Mouse (Mus musculus): ENCODE results near the gene Gsta3. TPM values are rescaled to one million over a fixed set of nuclear protein-coding genes. Genes with fewer than 3 reads are reported as not detected.
"Not testable (repeated sequence)": the region's sequence is repeated elsewhere in the genome, so short reads cannot be mapped to it uniquely, and the experiment has no call there.

Gene Gsta3
- polyA plus RNA-seq, 1 experiment from 2014 or later, result 0.42 TPM

DNA sequence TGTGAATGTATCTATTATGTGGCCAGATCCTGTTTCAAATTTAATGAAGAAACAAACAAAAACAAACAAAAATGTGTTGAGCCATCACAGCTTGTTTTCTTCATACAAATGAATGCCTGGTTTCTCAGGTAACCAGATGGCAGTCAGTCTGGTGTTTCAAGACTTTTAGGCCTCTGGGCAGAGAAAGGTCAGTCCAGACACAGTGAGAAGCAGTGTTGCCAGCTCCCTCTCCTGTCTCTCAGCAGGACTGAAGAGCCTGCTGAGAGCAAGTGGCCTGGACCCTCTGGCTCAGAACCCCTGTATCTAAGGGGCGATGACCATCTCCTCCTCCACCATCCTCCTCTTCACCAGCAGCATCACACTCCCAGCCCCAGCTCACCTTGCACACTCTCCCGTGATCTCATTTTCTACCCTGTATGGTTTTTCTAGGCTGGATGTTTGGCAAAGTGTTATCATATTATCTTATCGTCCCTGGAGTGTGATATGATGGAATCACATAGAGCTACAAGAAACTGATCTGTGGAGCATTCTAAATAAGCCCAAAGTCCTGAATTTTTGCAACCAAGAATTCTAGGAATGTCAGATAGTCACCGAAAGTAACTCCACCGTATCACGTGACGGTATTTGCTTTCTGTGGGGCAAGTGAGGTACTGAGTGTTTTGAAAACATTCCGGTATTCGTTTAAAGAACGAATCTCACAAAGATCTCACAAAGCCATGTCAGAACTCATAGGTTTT lies 12.3 kb downstream of the Gsta3 start:
- no peak overlapping the region for H3K27ac ChIP-seq (ENCODE audit: low read depth, low read length)
- no peak overlapping the region for H3K4me2 ChIP-seq
- 89% methylated on average over 10 of the region's 10 CpGs for WGBS
- H3K4me1 ChIP-seq (ENCODE audit: control insufficient read depth, insufficient read depth, low read length), result no peaks in the 10 kb centered on the region
- no peaks in the 10 kb centered on the region for H3K36me3 ChIP-seq (ENCODE audit: control insufficient read depth, insufficient read depth, low read length)
- ATAC-seq (ENCODE audit: low FRiP score) (no peak), DNase-seq (ENCODE audit: low spot score, missing footprints) (no peak)
- no peaks in the 10 kb centered on the region for H3K9me3 ChIP-seq (ENCODE audit: control insufficient read depth, low read length)
- no peak overlapping the region for H3K4me3 ChIP-seq (ENCODE audit: low read depth, low read length)
- no peaks in the 10 kb centered on the region for H3K27me3 ChIP-seq (ENCODE audit: control insufficient read depth, insufficient read depth, low read length)
- H3K9ac ChIP-seq (ENCODE audit: low read length), result no peak overlapping the region

DNA sequence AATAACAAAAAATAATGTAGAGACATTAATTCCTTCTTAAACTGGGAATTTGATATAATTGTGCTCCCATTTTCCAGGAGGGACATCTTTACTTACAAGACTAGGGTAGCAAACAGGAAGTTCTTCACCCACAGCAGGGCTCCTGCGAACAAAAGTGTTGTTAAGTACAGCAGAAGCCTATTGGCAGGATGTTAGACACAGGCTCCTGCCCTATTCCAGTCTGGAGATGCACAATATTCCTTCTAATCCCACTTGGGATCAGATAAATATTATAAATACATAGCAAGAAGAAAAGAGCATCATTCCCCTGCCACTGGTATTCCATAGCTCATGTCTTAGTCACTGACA lies 12.9 kb downstream of the Gsta3 start:
- Histone ChIP-seq H3K9me3 (ENCODE audit: control insufficient read depth, low read length) (no peaks in the 10 kb centered on the region), H3K4me3 (ENCODE audit: low read depth, low read length) (no peak overlapping the region), H3K9ac (ENCODE audit: low read length) (no peak overlapping the region), H3K4me1 (ENCODE audit: control insufficient read depth, insufficient read depth, low read length) (no peaks in the 10 kb centered on the region), H3K36me3 (ENCODE audit: control insufficient read depth, insufficient read depth, low read length) (no peaks in the 10 kb centered on the region), H3K27me3 (ENCODE audit: control insufficient read depth, insufficient read depth, low read length) (no peaks in the 10 kb centered on the region), H3K4me2 (no peak overlapping the region), H3K27ac (ENCODE audit: low read depth, low read length) (no peak overlapping the region)
- DNase-seq (ENCODE audit: low spot score, missing footprints), result no peak
- WGBS, result 89% methylated on average over 1 of the region's 1 CpGs
- no peak for ATAC-seq (ENCODE audit: low FRiP score)

DNA sequence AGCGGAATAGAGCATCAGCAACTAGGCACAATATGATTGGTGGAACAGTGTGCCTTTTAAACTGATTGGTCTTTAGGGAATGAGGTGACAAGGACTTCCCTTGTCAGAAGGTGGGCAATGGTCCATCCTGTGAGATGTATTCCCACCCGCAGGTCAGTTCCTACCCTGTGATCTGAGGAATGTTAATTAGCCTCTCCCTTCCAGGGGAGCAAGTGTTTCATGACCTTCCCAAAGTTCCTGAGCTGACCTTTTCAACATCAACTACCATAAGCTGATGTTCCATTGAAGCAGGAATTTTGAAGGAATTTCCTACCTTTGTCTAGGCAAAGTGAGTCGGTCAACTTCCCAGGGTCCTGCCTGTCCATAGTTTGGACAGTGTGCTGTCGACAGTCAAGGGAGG lies 13.5 kb downstream of the Gsta3 start:
- no peak overlapping the region for H3K27ac ChIP-seq (ENCODE audit: low read depth, low read length)
- H3K4me1 ChIP-seq (ENCODE audit: control insufficient read depth, insufficient read depth, low read length), result no peaks in the 10 kb centered on the region
- H3K9me3 ChIP-seq (ENCODE audit: control insufficient read depth, low read length), result no peaks in the 10 kb centered on the region
- no peaks in the 10 kb centered on the region for H3K36me3 ChIP-seq (ENCODE audit: control insufficient read depth, insufficient read depth, low read length)
- H3K4me2 ChIP-seq, result no peak overlapping the region
- no peak overlapping the region for H3K9ac ChIP-seq (ENCODE audit: low read length)
- no peaks in the 10 kb centered on the region for H3K27me3 ChIP-seq (ENCODE audit: control insufficient read depth, insufficient read depth, low read length)
- no peak for ATAC-seq (ENCODE audit: low FRiP score)
- 79% methylated on average over 4 of the region's 4 CpGs for WGBS
- no peak for DNase-seq (ENCODE audit: low spot score, missing footprints)
- no peak overlapping the region for H3K4me3 ChIP-seq (ENCODE audit: low read depth, low read length)

DNA sequence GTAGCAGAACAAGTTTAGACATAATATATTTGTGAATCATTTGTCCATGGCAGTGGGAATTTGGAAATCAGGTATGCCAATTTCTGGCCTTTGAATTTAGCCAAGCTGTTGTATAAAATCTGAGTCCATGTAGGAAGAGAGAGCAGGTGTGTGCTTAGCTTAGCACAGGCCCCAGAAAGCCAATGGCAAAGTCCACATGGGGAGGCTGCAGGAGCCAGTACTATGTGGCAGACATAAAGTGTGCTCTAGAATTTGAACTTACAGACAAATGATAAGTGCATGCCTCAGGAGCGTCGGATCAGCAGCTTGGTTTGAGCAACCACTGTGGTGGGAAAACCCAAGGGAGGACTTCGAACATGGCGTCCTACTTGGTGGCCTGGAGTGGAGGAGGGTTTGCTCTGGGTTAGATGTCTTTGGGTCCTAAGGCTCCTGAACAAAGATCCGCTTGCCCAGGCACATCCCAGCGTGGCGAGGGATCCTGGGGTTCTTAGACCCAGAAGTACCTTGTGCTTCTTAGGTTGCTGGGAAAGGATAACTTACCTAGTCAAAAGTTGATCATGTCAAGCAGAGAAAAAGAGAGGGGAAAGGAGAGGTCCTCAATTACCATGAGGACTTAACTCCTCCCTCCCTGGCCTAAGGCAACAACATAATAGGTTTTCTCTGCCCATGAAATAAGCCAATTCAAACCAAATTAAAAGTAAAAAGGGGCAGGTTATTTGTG lies 15.4 kb downstream of the Gsta3 start:
- Histone ChIP-seq H3K4me1 (ENCODE audit: control insufficient read depth, insufficient read depth, low read length) (no peaks in the 10 kb centered on the region), H3K27ac (ENCODE audit: low read depth, low read length) (no peak overlapping the region), H3K27me3 (ENCODE audit: control insufficient read depth, insufficient read depth, low read length) (no peaks in the 10 kb centered on the region), H3K9me3 (ENCODE audit: control insufficient read depth, low read length) (no peaks in the 10 kb centered on the region), H3K4me3 (ENCODE audit: low read depth, low read length) (no peak overlapping the region), H3K4me2 (no peak overlapping the region), H3K36me3 (ENCODE audit: control insufficient read depth, insufficient read depth, low read length) (no peaks in the 10 kb centered on the region), H3K9ac (ENCODE audit: low read length) (no peak overlapping the region)
- 93% methylated on average over 7 of the region's 7 CpGs for WGBS
- ATAC-seq (ENCODE audit: low FRiP score) (no peak), DNase-seq (ENCODE audit: low spot score, missing footprints) (no peak)

DNA sequence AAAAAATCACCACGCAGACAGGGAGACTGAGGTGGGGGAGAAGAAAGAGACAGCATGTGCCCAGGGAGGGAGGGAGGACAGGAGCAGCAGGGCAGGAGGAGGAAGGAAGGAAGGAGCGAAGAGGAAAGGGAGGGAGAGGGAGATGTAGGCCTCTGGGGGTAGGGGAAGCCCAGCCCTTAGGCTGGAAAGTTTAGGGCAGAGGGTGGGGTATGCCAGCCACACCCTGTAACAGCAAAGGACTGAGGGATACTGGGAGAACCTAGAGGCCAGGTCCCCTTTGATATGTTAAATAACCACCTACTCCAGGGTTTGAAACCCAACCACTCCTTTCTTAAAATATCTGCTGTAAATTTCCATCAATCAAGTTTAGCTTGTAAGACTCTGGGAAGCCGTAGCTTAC lies 16.0 kb downstream of the Gsta3 start:
- WGBS, result 63% methylated on average over 3 of the region's 3 CpGs
- no peak for ATAC-seq (ENCODE audit: low FRiP score)
- Histone ChIP-seq H3K9me3 (ENCODE audit: control insufficient read depth, low read length) (no peaks in the 10 kb centered on the region), H3K36me3 (ENCODE audit: control insufficient read depth, insufficient read depth, low read length) (no peaks in the 10 kb centered on the region), H3K4me2 (no peak overlapping the region), H3K27me3 (ENCODE audit: control insufficient read depth, insufficient read depth, low read length) (no peaks in the 10 kb centered on the region), H3K4me3 (ENCODE audit: low read depth, low read length) (no peak overlapping the region), H3K9ac (ENCODE audit: low read length) (no peak overlapping the region), H3K27ac (ENCODE audit: low read depth, low read length) (no peak overlapping the region), H3K4me1 (ENCODE audit: control insufficient read depth, insufficient read depth, low read length) (no peaks in the 10 kb centered on the region)
- no peak for DNase-seq (ENCODE audit: low spot score, missing footprints)

DNA sequence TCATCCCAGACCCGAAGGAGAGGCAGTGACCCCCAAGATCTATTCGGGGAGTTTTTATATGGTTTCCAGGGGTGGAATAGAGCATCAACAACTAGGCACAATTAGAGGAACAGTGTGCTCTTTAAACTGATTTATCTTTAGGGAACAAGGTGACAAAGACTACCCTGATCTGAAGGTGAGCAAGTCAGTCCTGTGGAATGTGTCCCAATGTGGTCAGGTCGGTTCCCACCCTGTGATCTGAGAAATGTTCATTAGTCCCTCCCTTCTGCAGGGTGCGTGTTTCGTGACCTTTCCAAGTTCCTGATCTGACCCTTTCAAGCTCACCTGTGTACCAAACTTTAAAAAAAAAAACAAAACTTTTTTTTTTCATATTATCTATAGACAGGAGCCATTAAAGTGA lies 16.5 kb downstream of the Gsta3 start:
- WGBS, result 83% methylated on average over 5 of the region's 5 CpGs
- Histone ChIP-seq H3K4me2 (no peak overlapping the region), H3K27ac (ENCODE audit: low read depth, low read length) (no peak overlapping the region), H3K36me3 (ENCODE audit: control insufficient read depth, insufficient read depth, low read length) (no peaks in the 10 kb centered on the region), H3K27me3 (ENCODE audit: control insufficient read depth, insufficient read depth, low read length) (no peaks in the 10 kb centered on the region), H3K4me3 (ENCODE audit: low read depth, low read length) (no peak overlapping the region), H3K9me3 (ENCODE audit: control insufficient read depth, low read length) (no peaks in the 10 kb centered on the region), H3K4me1 (ENCODE audit: control insufficient read depth, insufficient read depth, low read length) (no peaks in the 10 kb centered on the region), H3K9ac (ENCODE audit: low read length) (no peak overlapping the region)
- ATAC-seq (ENCODE audit: low FRiP score) (no peak), DNase-seq (ENCODE audit: low spot score, missing footprints) (no peak)

DNA sequence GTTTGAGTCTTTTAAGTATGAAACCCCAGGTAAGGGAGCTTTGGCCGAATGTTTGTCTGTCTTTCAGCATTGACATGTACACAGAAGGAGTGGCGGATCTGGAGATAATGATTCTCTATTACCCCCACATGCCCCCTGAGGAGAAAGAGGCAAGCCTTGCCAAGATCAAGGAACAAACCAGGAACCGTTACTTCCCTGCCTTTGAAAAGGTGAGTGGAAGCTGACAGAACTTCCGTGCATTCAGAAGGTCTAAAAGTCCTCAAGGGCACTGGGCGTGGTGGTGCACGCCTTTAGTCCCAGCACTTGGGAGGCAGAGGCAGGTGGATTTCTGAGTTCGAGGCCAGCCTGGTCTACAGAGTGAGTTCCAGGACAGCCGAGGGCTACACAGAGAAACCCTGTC lies 19.6 kb downstream of the Gsta3 start:
- 86% methylated on average over 8 of the region's 8 CpGs for WGBS
- not testable (repeated sequence) for DNase-seq (ENCODE audit: low spot score, missing footprints); H3K4me1 ChIP-seq (ENCODE audit: control insufficient read depth, insufficient read depth, low read length); H3K36me3 ChIP-seq (ENCODE audit: control insufficient read depth, insufficient read depth, low read length); H3K9me3 ChIP-seq (ENCODE audit: control insufficient read depth, low read length); ATAC-seq (ENCODE audit: low FRiP score); H3K27ac ChIP-seq (ENCODE audit: low read depth, low read length); H3K27me3 ChIP-seq (ENCODE audit: control insufficient read depth, insufficient read depth, low read length); H3K4me2 ChIP-seq; H3K9ac ChIP-seq (ENCODE audit: low read length); H3K4me3 ChIP-seq (ENCODE audit: low read depth, low read length)

DNA sequence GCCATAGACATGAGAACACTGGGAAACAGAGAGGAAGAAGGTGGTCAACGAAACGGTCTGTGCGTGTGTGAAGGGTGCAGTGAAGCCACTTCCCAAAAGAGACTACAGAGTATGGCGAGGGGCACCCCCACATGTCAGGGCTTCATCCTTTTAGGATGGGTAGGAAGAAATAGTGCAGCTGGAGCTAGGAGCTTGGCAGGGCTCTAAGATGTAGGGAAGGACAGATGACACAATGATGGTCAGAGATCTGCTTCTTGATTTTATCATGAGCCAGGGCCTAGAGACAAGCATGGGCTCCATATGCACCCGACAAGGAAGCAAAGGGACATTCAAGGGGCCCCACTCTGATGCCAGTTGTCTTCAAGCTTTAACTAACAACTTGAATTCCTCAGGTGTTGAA lies 22.0 kb downstream of the Gsta3 start:
- WGBS, result 88% methylated on average over 5 of the region's 5 CpGs
- H3K4me3 ChIP-seq (ENCODE audit: low read depth, low read length), result no peak overlapping the region

DNA sequence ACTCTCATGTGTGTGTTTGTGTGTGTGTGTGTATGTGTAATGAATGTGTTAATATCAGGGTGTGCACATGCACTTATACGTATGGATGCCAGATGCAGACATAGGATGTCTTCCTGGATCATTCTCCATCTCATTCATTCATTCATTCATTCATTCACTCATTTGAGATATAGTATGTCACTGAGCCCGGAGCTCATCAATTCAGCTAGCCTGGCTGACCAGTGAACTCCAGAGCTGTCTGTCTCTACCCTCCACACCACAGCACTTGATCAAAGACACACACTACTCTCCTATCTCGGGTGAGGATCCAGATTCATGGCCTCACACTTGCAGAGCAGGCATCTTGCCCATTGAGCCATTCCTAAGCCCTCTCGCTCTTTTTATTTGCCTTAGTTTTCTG lies 23.6 kb downstream of the Gsta3 start:
- 85% methylated on average over 4 of the region's 4 CpGs for WGBS
- Histone ChIP-seq H3K9ac (ENCODE audit: low read length) (no peak overlapping the region), H3K9me3 (ENCODE audit: control insufficient read depth, low read length) (no peaks in the 10 kb centered on the region), H3K27ac (ENCODE audit: low read depth, low read length) (no peak overlapping the region), H3K27me3 (ENCODE audit: control insufficient read depth, insufficient read depth, low read length) (no peaks in the 10 kb centered on the region), H3K4me2 (no peak overlapping the region), H3K36me3 (ENCODE audit: control insufficient read depth, insufficient read depth, low read length) (no peaks in the 10 kb centered on the region), H3K4me1 (ENCODE audit: control insufficient read depth, insufficient read depth, low read length) (no peaks in the 10 kb centered on the region), H3K4me3 (ENCODE audit: low read depth, low read length) (no peak overlapping the region)
- DNase-seq (ENCODE audit: low spot score, missing footprints), result no peak
- ATAC-seq (ENCODE audit: low FRiP score), result no peak

More for the DNA sequence above, 22.0 kb downstream of the Gsta3 start:
- no peaks in the 10 kb centered on the region for H3K9me3 ChIP-seq (ENCODE audit: control insufficient read depth, low read length)
- no peaks in the 10 kb centered on the region for H3K27me3 ChIP-seq (ENCODE audit: control insufficient read depth, insufficient read depth, low read length)
- H3K27ac ChIP-seq (ENCODE audit: low read depth, low read length), result no peak overlapping the region
- ATAC-seq (ENCODE audit: low FRiP score), result no peak
- no peak overlapping the region for H3K4me2 ChIP-seq
- no peak overlapping the region for H3K9ac ChIP-seq (ENCODE audit: low read length)
- no peak for DNase-seq (ENCODE audit: low spot score, missing footprints)
- H3K36me3 ChIP-seq (ENCODE audit: control insufficient read depth, insufficient read depth, low read length), result no peaks in the 10 kb centered on the region
- no peaks in the 10 kb centered on the region for H3K4me1 ChIP-seq (ENCODE audit: control insufficient read depth, insufficient read depth, low read length)

Measured in midbrain, embryonic 11.5 days (tissue).